Mouse (Mus musculus): ENCODE measurements around the gene Klhl21. TPM values are rescaled to one million over a fixed set of nuclear protein-coding genes. Genes with fewer than 3 reads are reported as not detected.

Klhl21 gene
- polyA plus RNA-seq (2017; shearing (Covaris generic)) = 56.3 TPM

GRCm38 (mm10) chr4:152008622-152009075, at the start of gene Klhl21:
Klhl21 (plus strand) TSS chr4:152008803.

GRCm38 (mm10) chr4:151988342-151989109, 20.1 kb upstream of the Klhl21 start, which contains the start of gene Thap3:
Thap3 (minus strand) TSS chr4:151988997.

GRCm38 (mm10) chr4:151996173-151996950, 12.2 kb upstream of the Klhl21 start, which contains the start of gene Phf13:
Phf13 (minus strand) TSS chr4:151996258.

GRCm38 (mm10) chr4:152027524-152027923, 18.9 kb downstream of the Klhl21 start, which contains the start of gene Zbtb48:
Zbtb48 (minus strand) TSS chr4:152027671.

DNA sequence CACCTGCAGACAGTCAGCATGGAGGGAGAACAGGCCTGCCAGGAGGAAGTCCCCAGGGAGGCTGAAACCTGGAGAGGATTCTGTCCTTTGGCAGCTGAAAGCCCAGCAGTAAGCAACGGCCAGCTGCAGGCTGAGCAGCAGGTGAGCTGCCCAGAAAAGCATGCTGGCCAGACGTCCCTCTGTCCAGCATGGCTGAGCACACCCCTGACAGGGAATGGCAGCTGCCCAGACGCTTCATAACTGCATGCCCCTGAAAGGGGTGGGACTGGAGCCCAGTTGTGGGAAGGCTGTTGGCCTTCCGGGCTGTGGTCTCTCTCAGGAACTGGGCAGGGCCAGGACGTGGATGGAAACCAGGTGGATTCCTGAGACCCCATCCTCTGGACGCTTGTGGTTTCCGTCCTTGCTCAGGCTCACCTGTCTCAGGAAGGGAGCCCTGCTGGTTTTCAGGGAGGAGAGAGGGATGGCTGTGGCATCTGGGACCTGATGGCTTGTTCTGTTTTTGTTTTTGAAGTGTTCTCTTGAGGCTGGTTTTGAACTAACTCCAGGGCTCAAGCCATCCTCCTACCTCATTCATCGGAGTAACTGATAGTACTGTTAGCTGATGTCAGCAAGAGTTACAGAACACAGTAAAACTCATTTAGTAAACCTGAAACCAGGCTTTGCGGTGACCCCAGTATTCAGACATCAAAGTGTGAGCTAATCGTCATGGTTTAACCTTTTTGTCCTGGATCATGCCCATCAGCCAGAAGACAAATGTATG, 29.8 kb downstream of the Klhl21 start, which contains the start of gene Tas1r1:
Gene Tas1r1, minus strand, starts transcription at position 344 of the 760 bp plus-strand sequence.

GRCm38 (mm10) chr4:152038985-152039830, 30.6 kb downstream of the Klhl21 start, which contains the start of gene Nol9:
Nol9 (plus strand) TSS chr4:152039321.

Other genes starting within 250 kb of the Klhl21 start
- gene Camta1, start 146.9 kb upstream of the Klhl21 start, polyA plus RNA-seq (2017; shearing (Covaris generic)) = 41.7 TPM
- gene Dnajc11, start 75.1 kb upstream of the Klhl21 start, polyA plus RNA-seq (2017; shearing (Covaris generic)) = 44.9 TPM
- 80.1 TPM for gene Thap3, start 19.8 kb upstream of the Klhl21 start, polyA plus RNA-seq (2017; shearing (Covaris generic))
- 64.0 TPM for gene Phf13, start 12.5 kb upstream of the Klhl21 start, polyA plus RNA-seq (2017; shearing (Covaris generic))
- 32.4 TPM for gene Zbtb48, start 18.9 kb downstream of the Klhl21 start, polyA plus RNA-seq (2017; shearing (Covaris generic))
- gene Tas1r1, start 29.8 kb downstream of the Klhl21 start, polyA plus RNA-seq (2017; shearing (Covaris generic)) = not detected
- 47.1 TPM for gene Nol9, start 30.5 kb downstream of the Klhl21 start, polyA plus RNA-seq (2017; shearing (Covaris generic))
- 1.5 TPM for gene Plekhg5, start 63.7 kb downstream of the Klhl21 start, polyA plus RNA-seq (2017; shearing (Covaris generic))
- 72.7 TPM for gene Tnfrsf25, start 107.1 kb downstream of the Klhl21 start, polyA plus RNA-seq (2017; shearing (Covaris generic))
- gene Espn, start 143.6 kb downstream of the Klhl21 start, polyA plus RNA-seq (2017; shearing (Covaris generic)) = 9.3 TPM
- not detected for gene Hes2, start 150.1 kb downstream of the Klhl21 start, polyA plus RNA-seq (2017; shearing (Covaris generic))
- 6.2 TPM for gene Acot7, start 169.3 kb downstream of the Klhl21 start, polyA plus RNA-seq (2017; shearing (Covaris generic))

Measured in naive thymus-derived CD4-positive, alpha-beta T cell, adult 5 months (primary cell).